Mouse (Mus musculus): ENCODE data around the gene Prkn. TPM values are rescaled to one million over a fixed set of nuclear protein-coding genes. Genes with fewer than 3 reads are reported as not detected.

The Prkn gene
- total and polyA plus RNA-seq, 3 experiments: 0.39 to 0.50 TPM; not detected in 1

DNA sequence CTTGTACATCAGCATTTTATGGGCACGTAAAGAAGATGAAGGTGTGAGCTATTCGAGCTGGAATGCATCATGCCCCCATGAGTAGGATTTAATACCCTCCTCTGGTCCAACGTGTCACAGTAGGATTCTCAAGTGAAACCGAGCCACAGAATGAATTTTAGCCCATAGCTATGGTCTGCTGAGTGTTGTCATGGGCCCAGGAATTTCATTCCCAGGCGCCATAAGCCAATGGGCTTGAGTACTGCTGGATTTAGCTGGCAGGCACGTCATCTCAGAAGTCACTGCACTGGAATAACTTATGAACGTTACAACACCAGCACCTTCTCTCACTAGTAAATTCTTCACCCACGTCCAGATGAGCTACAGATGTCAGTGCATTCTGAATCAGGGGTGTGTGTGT is 730.2 kb downstream of the Prkn start:
- no peaks in the 10 kb centered on the region; a peak in 1 of 4 replicates for H3K27me3 ChIP-seq (ENCODE audit: control insufficient read depth in 1 of 2, insufficient read depth in 2 of 2, low read length in 2 of 2)
- TF ChIP-seq SIN3A (IDR thresholded peaks at IDR 0.05; ENCODE audit: low read length) (no peak), ZMIZ1 (IDR thresholded peaks at IDR 0.05; ENCODE audit: low read depth, low read length) (no peak), KAT2A (conservative IDR thresholded peaks at IDR 0.05; ENCODE audit: low read depth, low read length) (no peak), ETS1 (IDR thresholded peaks at IDR 0.05; ENCODE audit: low read depth, low read length) (no peak), ZC3H11A (IDR thresholded peaks at IDR 0.05; ENCODE audit: low read depth, low read length) (no peak), ZKSCAN1 (IDR thresholded peaks at IDR 0.05; ENCODE audit: low read depth, low read length) (no peak), NRF1 (IDR thresholded peaks at IDR 0.05; ENCODE audit: insufficient read depth, low read depth, low read length, poor library complexity, severe bottlenecking) (no peak), MAX (IDR thresholded peaks at IDR 0.05; ENCODE audit: low read length) (no peak), MYC (IDR thresholded peaks at IDR 0.05; ENCODE audit: low read depth, low read length) (no peak), CHD2 (IDR thresholded peaks at IDR 0.05; ENCODE audit: low read length) (no peak), CTCF (IDR thresholded peaks at IDR 0.05 in 2 of 3, conservative IDR thresholded peaks at IDR 0.05 in 1 of 3; ENCODE audit: control insufficient read depth in 1 of 3, insufficient read depth in 1 of 3, low read depth in 2 of 3, low read length in 3 of 3, poor library complexity in 1 of 3, severe bottlenecking in 1 of 3) (no peak), TCF12 (IDR thresholded peaks at IDR 0.05; ENCODE audit: low read depth, low read length) (no peak), HCFC1 (IDR thresholded peaks at IDR 0.05; ENCODE audit: low read depth, low read length) (no peak), USF2 (IDR thresholded peaks at IDR 0.05; ENCODE audit: borderline replicate concordance in 1 of 2, insufficient read depth in 1 of 2, low read depth in 1 of 2, low read length in 2 of 2) (no peak), E2F4 (IDR thresholded peaks at IDR 0.05; ENCODE audit: borderline replicate concordance, low read depth, low read length) (no peak), POLR2A (IDR thresholded peaks at IDR 0.05; ENCODE audit: control insufficient read depth in 1 of 2, insufficient read depth in 1 of 2, low read depth in 1 of 2, low read length in 2 of 2, poor library complexity in 1 of 2) (no peak), MYB (IDR thresholded peaks at IDR 0.05; ENCODE audit: low read depth, low read length) (no peak), GATA1 (IDR thresholded peaks at IDR 0.05; ENCODE audit: low read depth, low read length) (no peak), GABPA (IDR thresholded peaks at IDR 0.05; ENCODE audit: low read depth, low read length) (no peak), ZNF384 (IDR thresholded peaks at IDR 0.05; ENCODE audit: low read depth, low read length) (no peak)
- H3K9me3 ChIP-seq (replicated peaks; ENCODE audit: insufficient read depth, low read length): no peaks in the 10 kb centered on the region
- H3K79me2 ChIP-seq (ENCODE audit: control insufficient read depth, insufficient read depth, low read length, poor library complexity): no peaks in the 10 kb centered on the region
- H3K36me3 ChIP-seq (ENCODE audit: control insufficient read depth in 1 of 2, insufficient read depth in 2 of 2, low read length in 2 of 2): no peaks in the 10 kb centered on the region
- DNase-seq (ENCODE audit: low read depth, low spot score): no peak
- no peak overlapping the region for H3K4me3 ChIP-seq (ENCODE audit: control insufficient read depth in 1 of 2, insufficient read depth in 1 of 2, low read depth in 2 of 2, low read length in 2 of 2)
- no peak overlapping the region for H3K9ac ChIP-seq (ENCODE audit: control insufficient read depth, low read depth, low read length, poor library complexity, severe bottlenecking)
- no peaks in the 10 kb centered on the region for H3K4me1 ChIP-seq (ENCODE audit: control insufficient read depth in 1 of 2, insufficient read depth in 2 of 2, low read length in 2 of 2)
- H3K27ac ChIP-seq (ENCODE audit: control insufficient read depth, low read depth, low read length): no peak overlapping the region

DNA sequence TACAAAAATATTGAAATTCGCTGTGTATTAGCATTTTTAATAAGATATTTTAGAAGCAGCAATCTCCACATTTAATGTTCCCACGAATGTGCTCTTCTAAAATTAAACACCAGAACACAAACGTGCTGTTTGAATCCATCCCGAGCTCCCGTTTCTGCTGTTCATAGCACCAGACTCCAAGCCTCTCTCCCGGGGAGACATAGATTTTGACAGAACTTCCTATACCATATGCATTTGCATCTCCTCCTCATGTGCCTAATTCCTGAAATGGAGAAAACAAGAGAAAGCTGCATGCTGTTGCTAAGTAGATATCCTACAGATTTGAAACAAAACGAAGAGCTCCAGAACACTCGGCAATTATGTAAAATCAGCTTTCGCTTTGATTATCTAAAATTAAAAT is 733.5 kb downstream of the Prkn start:
- Histone ChIP-seq H3K9ac (ENCODE audit: control insufficient read depth, low read depth, low read length, poor library complexity, severe bottlenecking) (no peak overlapping the region), H3K36me3 (ENCODE audit: control insufficient read depth in 1 of 2, insufficient read depth in 2 of 2, low read length in 2 of 2) (no peaks in the 10 kb centered on the region), H3K27me3 (ENCODE audit: control insufficient read depth in 1 of 2, insufficient read depth in 2 of 2, low read length in 2 of 2) (no peaks in the 10 kb centered on the region; a peak in 1 of 4 replicates), H3K27ac (ENCODE audit: control insufficient read depth, low read depth, low read length) (no peak overlapping the region), H3K4me3 (ENCODE audit: control insufficient read depth in 1 of 2, insufficient read depth in 1 of 2, low read depth in 2 of 2, low read length in 2 of 2) (no peak overlapping the region), H3K4me1 (ENCODE audit: control insufficient read depth in 1 of 2, insufficient read depth in 2 of 2, low read length in 2 of 2) (no peaks in the 10 kb centered on the region), H3K9me3 (replicated peaks; ENCODE audit: insufficient read depth, low read length) (no peaks in the 10 kb centered on the region), H3K79me2 (ENCODE audit: control insufficient read depth, insufficient read depth, low read length, poor library complexity) (no peaks in the 10 kb centered on the region)
- DNase-seq (ENCODE audit: low read depth, low spot score): no peak
- TF ChIP-seq CHD1 (IDR thresholded peaks at IDR 0.05; ENCODE audit: low read depth, low read length) (no peak), POLR2A (IDR thresholded peaks at IDR 0.05; ENCODE audit: control insufficient read depth in 1 of 2, insufficient read depth in 1 of 2, low read depth in 1 of 2, low read length in 2 of 2, poor library complexity in 1 of 2) (no peak), CTCF (IDR thresholded peaks at IDR 0.05 in 2 of 3, conservative IDR thresholded peaks at IDR 0.05 in 1 of 3; ENCODE audit: control insufficient read depth in 1 of 3, insufficient read depth in 1 of 3, low read depth in 2 of 3, low read length in 3 of 3, poor library complexity in 1 of 3, severe bottlenecking in 1 of 3) (no peak), MYB (IDR thresholded peaks at IDR 0.05; ENCODE audit: low read depth, low read length) (no peak), MAZ (IDR thresholded peaks at IDR 0.05; ENCODE audit: low read depth, low read length) (no peak), JUND (IDR thresholded peaks at IDR 0.05; ENCODE audit: low read depth, low read length) (no peak), ETS1 (IDR thresholded peaks at IDR 0.05; ENCODE audit: low read depth, low read length) (no peak), POLR2AphosphoS5 (IDR thresholded peaks at IDR 0.05; ENCODE audit: borderline replicate concordance, low read depth, low read length) (no peak), UBTF (IDR thresholded peaks at IDR 0.05; ENCODE audit: borderline replicate concordance, insufficient read depth, low read depth, low read length) (no peak)

All from MEL (cell line).